Mouse (Mus musculus) C2C12 (cell line): ENCODE data around the gene Higd1a. TPM values are rescaled to one million over a fixed set of nuclear protein-coding genes. Genes with fewer than 3 reads are reported as not detected.

Experiments
- H3K27me3 ChIP-seq: one replicate; pipeline ENCODE4 v1.6.1; 2011; ENCODE audit not compliant: control insufficient read depth, insufficient read depth, insufficient read length
- H3K36me3 ChIP-seq: one replicate; pipeline ENCODE4 v1.6.1; 2011; ENCODE audit not compliant: control insufficient read depth, insufficient read depth
- H3K4me3 ChIP-seq: one replicate; pipeline ENCODE4 v1.5.1; 2011; ENCODE audit warnings: mild to moderate bottlenecking, control low read depth; ENCODE audit not compliant: poor library complexity, insufficient read depth, severe bottlenecking
- H3K79me2 ChIP-seq: one replicate; pipeline ENCODE4 v1.6.1; 2011; ENCODE audit not compliant: control insufficient read depth, insufficient read depth
- H3K79me3 ChIP-seq: one replicate; pipeline ENCODE4 v1.6.1; 2011; ENCODE audit warnings: low read depth, control low read depth
- H3ac ChIP-seq: one replicate; pipeline ENCODE3; 2011; ENCODE audit warnings: low read depth; ENCODE audit not compliant: control insufficient read depth, insufficient read length
- CEBPB ChIP-seq: IDR thresholded peaks from one replicate; pipeline ENCODE4 v1.6.1; 2011; ENCODE audit warnings: low read depth, mild to moderate bottlenecking, control low read depth, moderate library complexity
- CTCF ChIP-seq: IDR thresholded peaks from one replicate; pipeline ENCODE4 v1.5.1; 2011; ENCODE audit not compliant: control insufficient read depth, insufficient read depth, insufficient read length
- FOSL1 ChIP-seq: IDR thresholded peaks from one replicate; pipeline ENCODE4 v1.8.0; 2011; ENCODE audit warnings: mild to moderate bottlenecking, low read length; ENCODE audit not compliant: poor library complexity, insufficient read depth, severe bottlenecking
- MAX ChIP-seq: IDR thresholded peaks from one replicate; pipeline ENCODE4 v1.6.1; 2011; ENCODE audit warnings: mild to moderate bottlenecking, control low read depth
- MYOD1 ChIP-seq: IDR thresholded peaks from one replicate; pipeline ENCODE4 v1.6.1; 2011; ENCODE audit warnings: low read depth; ENCODE audit not compliant: control insufficient read depth, insufficient read length
- MYOG ChIP-seq: IDR thresholded peaks from one replicate; pipeline ENCODE4 v1.6.1; 2011; ENCODE audit not compliant: control insufficient read depth, insufficient read length; ENCODE audit errors: extremely low read depth
- USF1 ChIP-seq: IDR thresholded peaks from one replicate; pipeline ENCODE4 v1.6.1; 2011; ENCODE audit warnings: low read depth, mild to moderate bottlenecking, control low read depth, moderate library complexity
- polyA plus RNA-seq: library from polyadenylated mRNA; unstranded; fragments of >200 nt; fragmentation: generic; extraction: Trizol; gene quantifications from one replicate; pipeline ENCODE4 v1.2.1, GENCODE M21; 2012; ENCODE audit warnings: missing spikeins

The Higd1a gene
- polyA plus RNA-seq, 1 experiment, result 55.5 TPM

- Histone ChIP-seq H3K27me3 (no peaks in the 10 kb centered on the region), H3ac (no peak overlapping the region), H3K79me2 (no peaks in the 10 kb centered on the region), H3K36me3 (peaks cover 33% of the 10 kb centered on the region), H3K4me3 (no peak overlapping the region), H3K79me3 (no peaks in the 10 kb centered on the region)
- no peak for TF ChIP-seq CTCF
- no peak for TF ChIP-seq MYOD1
- no peak for TF ChIP-seq MAX
These were observed 10.3 kb downstream of the Higd1a start for GRCm38 (mm10) chr9:121847842-121848241.

GRCm38 (mm10) chr9:121847138-121847537, 11.0 kb downstream of the Higd1a start:
- H3K79me3 ChIP-seq, result no peaks in the 10 kb centered on the region
- TF ChIP-seq CTCF, result no peak
- no peak for TF ChIP-seq MAX
- TF ChIP-seq FOSL1, result no peak
- TF ChIP-seq MYOD1, result no peak
- no peak for TF ChIP-seq CEBPB
- TF ChIP-seq MYOG, result no peak
- TF ChIP-seq USF1, result no peak

GRCm38 (mm10) chr9:121846526-121847118, 11.5 kb downstream of the Higd1a start:
- Histone ChIP-seq H3K4me3 (no peak overlapping the region), H3ac (no peak overlapping the region), H3K36me3 (peaks cover 29% of the 10 kb centered on the region), H3K79me3 (no peaks in the 10 kb centered on the region), H3K79me2 (no peaks in the 10 kb centered on the region), H3K27me3 (peaks cover under 1% of the 10 kb centered on the region)
- TF ChIP-seq MAX (no peak), FOSL1 (no peak), MYOD1 (no peak), CTCF (no peak), USF1 (no peak), MYOG (no peak), CEBPB (no peak)

More at GRCm38 (mm10) chr9:121847138-121847537, 11.0 kb downstream of the Higd1a start:
- H3K27me3 ChIP-seq, result no peaks in the 10 kb centered on the region
- no peak overlapping the region for H3ac ChIP-seq
- H3K36me3 ChIP-seq, result peaks cover 33% of the 10 kb centered on the region
- no peaks in the 10 kb centered on the region for H3K79me2 ChIP-seq
- H3K4me3 ChIP-seq, result no peak overlapping the region

- no peaks in the 10 kb centered on the region for H3K79me2 ChIP-seq
- no peaks in the 10 kb centered on the region for H3K36me3 ChIP-seq
- no peaks in the 10 kb centered on the region for H3K79me3 ChIP-seq
- H3ac ChIP-seq, result no peak overlapping the region
- peaks cover 10% of the 10 kb centered on the region for H3K27me3 ChIP-seq
- TF ChIP-seq CTCF (no peak), FOSL1 (no peak), MYOD1 (no peak), USF1 (no peak), MAX (no peak), CEBPB (no peak), MYOG (no peak)
- H3K4me3 ChIP-seq, result no peak overlapping the region
These were observed 15.2 kb downstream of the Higd1a start for GRCm38 (mm10) chr9:121842914-121843313.

- H3K27me3 ChIP-seq, result peaks cover 10% of the 10 kb centered on the region
- no peaks in the 10 kb centered on the region for H3K79me3 ChIP-seq
- H3ac ChIP-seq, result no peak overlapping the region
- TF ChIP-seq USF1, result no peak
- no peak for TF ChIP-seq MYOD1
- no peak for TF ChIP-seq FOSL1
- TF ChIP-seq MYOG, result no peak
- TF ChIP-seq CEBPB, result no peak
- TF ChIP-seq CTCF, result no peak
- no peak for TF ChIP-seq MAX
- H3K36me3 ChIP-seq, result no peaks in the 10 kb centered on the region
- H3K79me2 ChIP-seq, result no peaks in the 10 kb centered on the region
- no peak overlapping the region for H3K4me3 ChIP-seq
These were observed 18.6 kb downstream of the Higd1a start for GRCm38 (mm10) chr9:121839622-121839965.

- Histone ChIP-seq H3K79me2 (no peaks in the 10 kb centered on the region), H3K4me3 (no peak within 1 kb of the TSS), H3K36me3 (no peaks in the 10 kb centered on the region), H3K27me3 (peaks cover 10% of the 10 kb centered on the region), H3ac (no peak within 1 kb of the TSS), H3K79me3 (no peaks in the 10 kb centered on the region)
- TF ChIP-seq CTCF (no peak), CEBPB (no peak), FOSL1 (no peak), USF1 (no peak), MYOG (no peak), MYOD1 (no peak), MAX (no peak)
These were observed 19.1 kb downstream of the Higd1a start, which contains the start of gene Ccdc13 for GRCm38 (mm10) chr9:121838829-121839621. Gene Ccdc13 (minus strand): TSS chr9:121839461.
